Comparison of ENCODE assay signal across 18 mouse cellular contexts in the genomic region with DNA sequence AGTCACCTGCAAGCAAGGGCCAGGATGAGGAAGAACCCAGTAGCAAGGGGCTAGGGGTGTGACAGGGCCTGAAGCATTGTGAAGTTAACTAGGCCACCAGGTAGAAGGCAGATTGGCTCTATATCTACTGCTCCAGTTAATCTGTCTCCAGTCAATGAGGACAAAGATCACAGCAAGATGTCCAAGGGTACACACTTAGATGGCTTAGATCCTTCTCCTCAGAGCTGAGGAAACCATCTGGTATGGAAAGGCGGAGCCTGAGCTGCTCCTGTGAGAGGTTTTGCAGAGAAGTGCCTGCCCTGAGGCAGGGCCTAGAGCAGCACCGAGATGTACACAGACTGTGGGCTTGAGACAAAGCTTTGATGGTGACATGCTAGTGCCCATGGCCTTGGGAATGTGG. TPM values are rescaled to one million over a fixed set of nuclear protein-coding genes. Genes with fewer than 3 reads are reported as not detected.
"Had no signal": no experiment of that assay in that cellular context is flagged by ENCODE, and none has a peak within 500 bp of the region (broad histone marks: within the 10 kb centered on the region; RNA-seq: fewer than 3 reads in every experiment).

No protein-coding gene starts in this region.

- H3K27me3 ChIP-seq: limb, embryonic 13.5 days; liver, embryonic 13.5 days had no signal

- DNase-seq: left cerebral cortex, postnatal 4 days; liver, embryonic 13.5 days; lung, adult 2 months; lung, postnatal 14 days; lung, postnatal 4 days; midbrain, embryonic 14.5 days; thymus, adult 18-20 months; thymus, postnatal 36 days had no signal

- ATAC-seq: inflammation-experienced regulatory T-cells, adult 6 months had no signal

- H3K9me3 ChIP-seq: limb, embryonic 13.5 days; liver, embryonic 13.5 days had no signal

- H3K4me2 ChIP-seq: limb, embryonic 13.5 days; liver, embryonic 13.5 days; midbrain, embryonic 11.5 days had no signal

- H3K27ac ChIP-seq: limb, embryonic 13.5 days; liver, embryonic 13.5 days had no signal

- H3K4me1 ChIP-seq: limb, embryonic 13.5 days; liver, embryonic 13.5 days had no signal

- H3K9ac ChIP-seq: limb, embryonic 13.5 days; liver, embryonic 13.5 days had no signal

- H3K4me3 ChIP-seq: limb, embryonic 13.5 days; liver, embryonic 13.5 days had no signal

RNA-seq across cellular contexts. Expression of a gene that starts 7.4 kb away (rescaled TPM):
- total RNA-seq: layer of hippocampus, adult 18-20 months; layer of hippocampus, postnatal 14 days; left cerebral cortex, adult 8-10 months; left cerebral cortex, postnatal 14 days; left cerebral cortex, postnatal 4 days; liver, adult 2 months; midbrain, postnatal 0 days had no signal
- polyA plus RNA-seq: urinary bladder, adult 2 months had no signal
